Comparison of ENCODE assay signal across 15 mouse cellular contexts in the genomic region with DNA sequence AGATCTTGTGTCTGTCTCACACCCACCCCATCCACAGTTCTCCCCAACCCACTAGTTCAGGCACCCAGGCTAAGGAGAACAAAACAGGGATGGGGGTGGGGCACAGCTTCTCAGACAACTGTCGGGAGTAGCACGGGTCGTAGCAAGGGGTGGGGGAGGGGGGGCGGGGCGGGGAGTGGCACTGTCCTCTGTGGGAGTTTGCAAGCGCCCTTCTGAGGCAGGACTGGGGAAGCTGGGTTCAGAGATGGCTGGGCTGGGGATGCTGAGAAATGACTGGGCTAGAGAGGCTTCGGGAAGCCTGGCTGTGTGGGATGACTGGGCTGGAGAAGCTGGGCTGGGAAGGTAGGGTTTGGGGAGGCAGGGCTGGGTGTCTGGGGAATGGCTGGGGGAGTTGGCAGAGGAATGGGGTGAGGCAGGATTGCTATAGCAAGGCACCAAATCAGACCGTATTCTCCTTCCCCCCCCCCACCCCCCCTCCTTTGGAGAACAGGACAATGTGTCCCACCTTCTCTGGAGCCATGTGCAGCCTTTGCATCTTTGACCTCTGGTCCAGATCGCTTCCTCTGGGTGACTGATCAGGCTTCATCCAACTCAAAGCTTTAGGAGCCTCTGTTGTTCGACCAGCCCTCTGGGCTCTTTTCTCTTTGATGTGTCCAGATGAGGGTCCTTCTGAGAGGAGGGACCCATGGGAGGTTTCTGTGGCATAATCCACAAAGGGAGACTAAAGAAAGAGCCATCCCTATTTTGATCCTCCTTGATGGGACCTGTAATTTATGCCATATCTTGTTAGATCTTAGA.
DNase-seq lines count a peak whose midpoint lies in the region; ATAC-seq and TF ChIP-seq lines count a peak whose summit lies in the region.
"Had no signal": no experiment of that assay in that cellular context is flagged by ENCODE, and none has a peak within 500 bp of the region (broad histone marks: within the 10 kb centered on the region; RNA-seq: fewer than 3 reads in every experiment).

No protein-coding gene starts in this region.

- peak; percentile 31; the same call in 1 of the 2 replicates for ATAC-seq in lung, embryonic 14.5 days (ENCODE audit: insufficient read depth)
- ATAC-seq in midbrain, embryonic 14.5 days (ENCODE audit: low FRiP score, low TSS enrichment), result peak; percentile 53; the same call in 1 of the 2 replicates
- ATAC-seq: Patski had no signal

- H3K9me3 ChIP-seq in lung, embryonic 14.5 days (ENCODE audit: low read depth, low read length), result no peaks in the 10 kb centered on the region
- H3K9me3 ChIP-seq in midbrain, embryonic 14.5 days (ENCODE audit: control insufficient read depth, low read length), result no peaks in the 10 kb centered on the region

- peak; percentile 78 for DNase-seq in heart, adult 11 months
- DNase-seq in heart, postnatal 14 days, result no peak
- no peak for DNase-seq in lung, embryonic 14.5 days
- DNase-seq in lung, postnatal 4 days, result no peak
- DNase-seq in R1 (ENCODE audit: low read depth, low spot score), result peak; percentile 87
- no peak for DNase-seq in midbrain, embryonic 14.5 days
- DNase-seq in right cerebral cortex, postnatal 4 days, result no peak
- DNase-seq in frontal cortex, postnatal 36 days (ENCODE audit: low spot score in 2 of 2), result no peak
- DNase-seq: adrenal gland, postnatal 10 days; heart, postnatal 10 days; kidney, postnatal 25 days; lung, postnatal 14 days; retina, postnatal 1 day; thymus, adult 2 months had no signal

- no peak for TF ChIP-seq CTCF in lung, embryonic 14.5 days (IDR thresholded peaks at IDR 0.05; ENCODE audit: low read depth)

- intact Hi-C loops in heart, postnatal 14 days (cut with DNase I), result no loop called here

- 20% methylated on average over 10 of the region's 10 CpGs for WGBS in lung, embryonic 14.5 days
- WGBS in midbrain, embryonic 14.5 days, result 22% methylated on average over 10 of the region's 10 CpGs

- no peaks in the 10 kb centered on the region for H3K36me3 ChIP-seq in lung, embryonic 14.5 days (ENCODE audit: insufficient read depth)
- no peaks in the 10 kb centered on the region for H3K36me3 ChIP-seq in midbrain, embryonic 14.5 days (ENCODE audit: control insufficient read depth, insufficient read depth, low read length)

- no peak overlapping the region for H3K4me3 ChIP-seq in lung, embryonic 14.5 days (ENCODE audit: low read depth, low read length)
- no peak overlapping the region for H3K4me3 ChIP-seq in midbrain, embryonic 14.5 days (replicated peaks; ENCODE audit: low read depth, low read length)

- H3K9ac ChIP-seq in lung, embryonic 14.5 days, result no peak overlapping the region
- H3K9ac ChIP-seq in midbrain, embryonic 14.5 days (replicated peaks; ENCODE audit: low read length), result no peak overlapping the region

- H3K27me3 ChIP-seq in lung, embryonic 14.5 days (ENCODE audit: insufficient read depth, low read length), result no peaks in the 10 kb centered on the region
- H3K27me3 ChIP-seq in midbrain, embryonic 14.5 days (ENCODE audit: control insufficient read depth, insufficient read depth, low read length), result no peaks in the 10 kb centered on the region
- H3K27me3 ChIP-seq: Patski had no signal

- H3K4me1 ChIP-seq in lung, embryonic 14.5 days (ENCODE audit: insufficient read depth), result no peaks in the 10 kb centered on the region
- no peaks in the 10 kb centered on the region for H3K4me1 ChIP-seq in midbrain, embryonic 14.5 days (ENCODE audit: control insufficient read depth, insufficient read depth, low read length)

- no peak overlapping the region for H3K27ac ChIP-seq in lung, embryonic 14.5 days (ENCODE audit: low read depth)
- no peak overlapping the region for H3K27ac ChIP-seq in midbrain, embryonic 14.5 days (replicated peaks; ENCODE audit: low read depth, low read length)

- H3K4me2 ChIP-seq in lung, embryonic 14.5 days, result no peak overlapping the region
- H3K4me2 ChIP-seq in midbrain, embryonic 14.5 days (ENCODE audit: low read length), result no peak overlapping the region

Comparison
In these comparisons a context has a peak if more than half of its experiments do, and no peak if none do; other contexts are left out.
1. DNase-seq: peak in heart, adult 11 months (single experiment) and R1 (single experiment); none in heart, postnatal 14 days (0 of 2), lung, embryonic 14.5 days (single experiment), lung, postnatal 4 days (0 of 2), midbrain, embryonic 14.5 days (single experiment), right cerebral cortex, postnatal 4 days (single experiment) and frontal cortex, postnatal 36 days (0 of 2).